Comparison of ENCODE assay signal across 16 mouse cellular contexts in genomic region chr1:182561945-182562514, GRCm38 (mm10). TPM values are rescaled to one million over a fixed set of nuclear protein-coding genes. Genes with fewer than 3 reads are reported as not detected.
DNase-seq lines count a peak whose midpoint lies in the region; ATAC-seq lines count a peak whose summit lies in the region.
"Had no signal": no experiment of that assay in that cellular context is flagged by ENCODE, and none has a peak within 500 bp of the region (broad histone marks: within the 10 kb centered on the region; RNA-seq: fewer than 3 reads in every experiment).

No protein-coding gene starts in this region.

- 77% methylated on average over 11 of the region's 11 CpGs for WGBS in hindbrain, embryonic 12.5 days
- WGBS in hindbrain, embryonic 11.5 days: 74% methylated on average over 11 of the region's 11 CpGs

- 0 out of 2 replicates have a peak overlapping the region, but pooled peaks have one; percentile 18 for H3K27ac ChIP-seq in hindbrain, embryonic 12.5 days
- H3K27ac ChIP-seq in hindbrain, embryonic 11.5 days (ENCODE audit: low read depth, low read length): no peak overlapping the region
- H3K27ac ChIP-seq: liver, embryonic 14.5 days had no signal

- H3K9ac ChIP-seq in hindbrain, embryonic 12.5 days: no peak overlapping the region
- H3K9ac ChIP-seq in hindbrain, embryonic 11.5 days (ENCODE audit: low read depth, low read length): no peak overlapping the region
- H3K9ac ChIP-seq: liver, embryonic 14.5 days had no signal

- ATAC-seq in hindbrain, embryonic 12.5 days (ENCODE audit: low FRiP score): no peak
- no peak for ATAC-seq in hindbrain, embryonic 11.5 days (ENCODE audit: low FRiP score)

- no peaks in the 10 kb centered on the region for H3K27me3 ChIP-seq in hindbrain, embryonic 12.5 days
- no peaks in the 10 kb centered on the region for H3K27me3 ChIP-seq in hindbrain, embryonic 11.5 days (ENCODE audit: control insufficient read depth, insufficient read depth, low read length)

- no peaks in the 10 kb centered on the region for H3K9me3 ChIP-seq in hindbrain, embryonic 12.5 days (replicated peaks)
- H3K9me3 ChIP-seq in hindbrain, embryonic 11.5 days (ENCODE audit: control insufficient read depth, low read length): no peaks in the 10 kb centered on the region

- intact Hi-C loops in heart, postnatal 25 days (cut with DNase I): loop anchor here (2.0 kb wide), 3 partner anchors 95 to 333 kb away; no protein-coding TSS in a partner anchor

- DNase-seq in hindbrain, embryonic 11.5 days (ENCODE audit: low spot score): no peak
- DNase-seq in right cerebral cortex, adult 18-20 months: peak; percentile 10
- no peak for DNase-seq in right cerebral cortex, postnatal 4 days
- DNase-seq in lung, postnatal 10 days: peak; percentile 10
- DNase-seq in spleen, postnatal 4 days (ENCODE audit: low spot score in 2 of 2): no peak
- DNase-seq in urinary bladder, postnatal 14 days (ENCODE audit: low spot score): no peak
- no peak for DNase-seq in heart, postnatal 25 days (ENCODE audit: low spot score)
- DNase-seq: kidney, postnatal 36 days; right cerebral cortex, postnatal 25 days had no signal

- no peaks in the 10 kb centered on the region for H3K36me3 ChIP-seq in hindbrain, embryonic 12.5 days
- H3K36me3 ChIP-seq in hindbrain, embryonic 11.5 days (ENCODE audit: control insufficient read depth, insufficient read depth, low read length): no peaks in the 10 kb centered on the region

- peaks cover 14% of the 10 kb centered on the region for H3K4me1 ChIP-seq in hindbrain, embryonic 12.5 days
- 0 out of 2 replicates have a peak, but pooled peaks cover 2% of the 10 kb centered on the region for H3K4me1 ChIP-seq in hindbrain, embryonic 11.5 days (replicated peaks; ENCODE audit: control insufficient read depth, insufficient read depth, low read length)

- H3K4me3 ChIP-seq in hindbrain, embryonic 12.5 days: no peak overlapping the region
- H3K4me3 ChIP-seq in hindbrain, embryonic 11.5 days (ENCODE audit: low read depth, low read length): no peak overlapping the region

- H3K4me2 ChIP-seq in hindbrain, embryonic 12.5 days (replicated peaks): no peak overlapping the region
- H3K4me2 ChIP-seq in hindbrain, embryonic 11.5 days (replicated peaks; ENCODE audit: low read depth, low read length): no peak overlapping the region; the same call in 1 of the 2 replicates

RNA-seq across cellular contexts. Expression of gene Capn8, which starts 2.8 kb away (rescaled TPM):
- polyA plus RNA-seq in hindbrain, embryonic 12.5 days (2016; fragmentation: Nextera tagmentation; extraction: Ambion mirVana): not detected in 2 replicates
- polyA plus RNA-seq in hindbrain, embryonic 11.5 days (2014; fragmentation: Nextera tagmentation; extraction: Ambion mirVana): not detected in 2 replicates
- total RNA-seq in heart, postnatal 25 days (2021): not detected
- total RNA-seq: heart, adult 18-20 months; hematopoietic stem cell, adult 5-6 weeks; left cerebral cortex, adult 18-20 months; midbrain, postnatal 0 days had no signal
- polyA plus RNA-seq: C2C12 had no signal

RNA-seq across cellular contexts. Expression of gene Capn2, which starts 44.6 kb away (rescaled TPM):
- 136 and 138 TPM in 2 replicates for polyA plus RNA-seq in hindbrain, embryonic 12.5 days (2016; fragmentation: Nextera tagmentation; extraction: Ambion mirVana)
- 69.5 and 78.2 TPM in 2 replicates for polyA plus RNA-seq in hindbrain, embryonic 11.5 days (2014; fragmentation: Nextera tagmentation; extraction: Ambion mirVana)
- 10 to 100 TPM; 63.3 to 73.1 TPM for total RNA-seq in heart, postnatal 25 days (2021)

Comparison
In these comparisons a context has a peak if more than half of its experiments do, and no peak if none do; other contexts are left out.
1. DNase-seq: peak in right cerebral cortex, adult 18-20 months (single experiment) and lung, postnatal 10 days (single experiment); none in hindbrain, embryonic 11.5 days (single experiment), right cerebral cortex, postnatal 4 days (single experiment), spleen, postnatal 4 days (0 of 2), urinary bladder, postnatal 14 days (single experiment) and heart, postnatal 25 days (single experiment).